Mouse (Mus musculus): ENCODE results near the gene Spata13.

DNA sequence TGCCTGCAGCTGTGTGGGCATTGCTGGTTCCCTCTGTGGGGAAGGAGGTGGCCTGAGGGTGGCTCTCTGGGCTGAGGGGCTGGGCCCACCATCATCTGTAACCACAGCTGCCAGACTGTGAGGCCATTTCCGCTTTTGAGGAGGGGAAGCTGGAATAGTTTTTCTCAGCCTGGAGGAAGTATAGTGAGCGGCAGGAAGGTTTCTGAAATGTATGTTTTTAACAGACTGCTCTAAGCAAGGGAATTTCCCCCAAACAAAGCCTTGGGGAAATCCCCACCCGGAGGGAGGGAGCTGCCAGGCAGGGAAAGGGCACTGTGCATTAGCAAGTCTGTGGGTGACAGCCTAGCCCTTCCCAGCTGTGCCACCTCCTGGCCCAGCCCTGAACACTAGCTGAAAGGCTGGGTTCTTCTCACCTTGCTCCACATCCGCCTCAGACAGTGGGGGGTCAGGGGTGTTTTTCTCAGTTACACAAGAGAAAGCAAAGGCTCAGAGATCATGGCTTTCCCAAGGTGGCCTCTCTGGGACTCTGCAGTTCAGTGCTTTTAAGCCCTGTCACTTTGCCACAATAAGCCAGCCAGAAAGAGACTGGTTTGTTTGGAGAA lies 102.9 kb downstream of the Spata13 start:
- no peak for TF ChIP-seq SRF (IDR thresholded peaks at IDR 0.05; ENCODE audit: control insufficient read depth, insufficient read length, low read depth)
- no peak for TF ChIP-seq POLR2A (IDR thresholded peaks at IDR 0.05; ENCODE audit: insufficient read length, low read depth)
- TF ChIP-seq POLR2AphosphoS2 (IDR thresholded peaks at IDR 0.05; ENCODE audit: insufficient read length, low read depth), result no peak
- no peak for TF ChIP-seq MAX (IDR thresholded peaks at IDR 0.05; ENCODE audit: low read depth)
